Mouse (Mus musculus): ENCODE data around the gene Slc51b.

DNA sequence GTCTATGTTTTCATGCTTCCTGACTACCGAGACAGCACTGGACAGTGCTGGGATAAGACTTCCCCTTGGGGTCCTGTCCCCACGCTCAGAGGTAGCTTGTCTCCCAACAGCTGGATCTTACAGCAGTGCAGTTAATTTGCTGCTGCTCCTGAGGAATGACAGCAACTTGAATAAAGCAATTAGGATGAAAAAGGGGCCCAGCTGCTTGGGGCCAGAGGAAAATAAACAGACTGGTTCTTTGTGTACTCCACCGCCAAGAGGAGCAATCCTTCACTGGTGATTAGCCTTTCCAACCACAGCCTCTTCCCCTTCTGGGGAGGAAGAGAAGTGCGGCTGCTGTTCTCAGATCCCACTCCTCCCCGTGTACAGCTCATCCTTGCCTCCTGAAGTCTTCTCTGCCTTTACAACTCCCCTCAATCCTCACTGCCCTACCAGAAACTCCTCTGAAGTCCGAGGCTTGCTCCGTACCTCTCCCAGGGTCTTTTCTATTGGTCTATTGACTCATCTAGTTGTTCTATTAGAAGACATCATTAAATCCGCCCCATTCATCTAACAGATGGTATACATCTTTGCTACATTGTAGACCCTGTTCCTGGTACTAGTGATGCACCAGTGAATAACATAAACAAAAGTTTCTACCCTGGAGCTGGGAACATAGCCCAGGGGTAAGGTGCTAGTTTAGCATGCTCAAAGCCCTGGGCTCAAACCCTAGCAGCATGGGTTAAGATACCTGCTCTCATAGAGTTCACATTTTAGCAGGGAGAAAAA is 36.2 kb downstream of the Slc51b start:
- TF ChIP-seq ZC3H11A (IDR thresholded peaks at IDR 0.05; ENCODE audit: borderline replicate concordance, low read depth, low read length), result no peak
- no peak for TF ChIP-seq MAFK (IDR thresholded peaks at IDR 0.05; ENCODE audit: insufficient read depth, low read depth, low read length)
- TF ChIP-seq CHD2 (IDR thresholded peaks at IDR 0.05; ENCODE audit: low read depth, low read length), result no peak
- no peak for TF ChIP-seq HCFC1 (IDR thresholded peaks at IDR 0.05; ENCODE audit: borderline replicate concordance, insufficient read depth, low read length)

Data from ES-E14 (cell line).